Mouse (Mus musculus) CH12.LX (cell line): ENCODE measurements around the gene Pck2. TPM values are rescaled to one million over a fixed set of nuclear protein-coding genes. Genes with fewer than 3 reads are reported as not detected.

ENCODE experiments used
- DNase-seq: peaks from one replicate; pipeline ENCODE4 v3.0.0-alpha.2; 2013; ENCODE audit errors: extremely low read depth
- H3K27ac ChIP-seq: 2 replicates; pipeline ENCODE4 v1.5.1; 2012; ENCODE audit warnings: low read depth, mild to moderate bottlenecking, control low read depth, moderate library complexity; ENCODE audit not compliant: insufficient read depth
- H3K27me3 ChIP-seq: replicated peaks from 2 replicates; pipeline ENCODE3; 2012; ENCODE audit warnings: inconsistent platforms
- H3K36me3 ChIP-seq, 2 experiments: replicated peaks in 1 of 2; 2 replicates each; pipeline versions ENCODE3 to v1.6.1; 2012; ENCODE audit warnings: inconsistent platforms in 1 of 2, low read length in 1 of 2, mild to moderate bottlenecking in 1 of 2, mixed read lengths in 1 of 2, moderate library complexity in 1 of 2; ENCODE audit not compliant: control insufficient read depth in 1 of 2, insufficient read depth in 1 of 2
- H3K4me1 ChIP-seq, 2 experiments: 2 replicates each; pipeline ENCODE4 v1.6.1; 2012; ENCODE audit warnings: inconsistent platforms in 1 of 2, moderate library complexity in 1 of 2; ENCODE audit not compliant: insufficient read depth in 2 of 2, control insufficient read depth in 1 of 2
- H3K4me2 ChIP-seq: 2 replicates; pipeline ENCODE4 v1.6.1; 2012; ENCODE audit warnings: low read depth, mild to moderate bottlenecking, control low read depth; ENCODE audit not compliant: poor library complexity, insufficient read depth, severe bottlenecking
- H3K4me3 ChIP-seq, 3 experiments: fragments of 150-350 bp in 1 of 3; sonication (generic) in 1 of 3; replicated peaks in 1 of 3; 2 replicates each; pipeline versions ENCODE3 to v1.5.1; 2011 to 2012; ENCODE audit warnings: low read depth in 2 of 3, low read length in 2 of 3, mild to moderate bottlenecking in 2 of 3, moderate library complexity in 2 of 3, control low read depth in 1 of 3, improper control_type of control experiment in 1 of 3, inconsistent platforms in 1 of 3, mixed read lengths in 1 of 3; ENCODE audit not compliant: poor library complexity in 1 of 3
- H3K79me2 ChIP-seq: replicated peaks from 2 replicates; pipeline ENCODE4 v1.6.1; 2012; ENCODE audit warnings: mild to moderate bottlenecking, moderate library complexity; ENCODE audit not compliant: control insufficient read depth, poor library complexity, insufficient read depth, severe bottlenecking; ENCODE audit errors: extremely low read depth
- H3K9ac ChIP-seq: 2 replicates; pipeline ENCODE4 v1.6.1; 2012; ENCODE audit warnings: low read depth, mild to moderate bottlenecking, control low read depth, moderate library complexity; ENCODE audit not compliant: insufficient read depth
- H3K9me3 ChIP-seq: replicated peaks from 2 replicates; pipeline ENCODE3; 2012; ENCODE audit warnings: low read length, inconsistent platforms, mixed read lengths
- BHLHE40 ChIP-seq: IDR thresholded peaks from 2 replicates; pipeline ENCODE4 v1.6.1; 2011; ENCODE audit warnings: mild to moderate bottlenecking, low read depth, low read length, improper control_type of control experiment
- CHD1 ChIP-seq: IDR thresholded peaks from 2 replicates; pipeline ENCODE4 v1.6.1; 2012; ENCODE audit warnings: low read depth, low read length, improper control_type of control experiment, inconsistent platforms
- CHD2 ChIP-seq: IDR thresholded peaks from 2 replicates; pipeline ENCODE4 v1.6.1; 2011; ENCODE audit warnings: low read length, improper control_type of control experiment
- CTCF ChIP-seq, 2 experiments: IDR thresholded peaks in 1 of 2; conservative IDR thresholded peaks in 1 of 2; 2 replicates each; pipeline ENCODE4 v1.5.1; 2011 to 2012; ENCODE audit warnings: low read depth in 2 of 2, low read length in 2 of 2, improper control_type of control experiment in 1 of 2, inconsistent platforms in 1 of 2, mild to moderate bottlenecking in 1 of 2, moderate library complexity in 1 of 2
- E2F4 ChIP-seq: IDR thresholded peaks from 2 replicates; pipeline ENCODE4 v1.6.1; 2011; ENCODE audit warnings: low read depth, low read length, improper control_type of control experiment; ENCODE audit not compliant: insufficient replicate concordance
- ELF1 ChIP-seq: IDR thresholded peaks from 2 replicates; pipeline ENCODE4 v1.6.1; 2014; ENCODE audit warnings: low read depth, mild to moderate bottlenecking, inconsistent platforms, low read length, improper control_type of control experiment
- EP300 ChIP-seq: IDR thresholded peaks from 2 replicates; pipeline ENCODE4 v1.6.1; 2011; ENCODE audit warnings: low read length, improper control_type of control experiment
- GABPA ChIP-seq: IDR thresholded peaks from 2 replicates; pipeline ENCODE4 v1.6.1; 2012; ENCODE audit warnings: low read depth, low read length, improper control_type of control experiment, inconsistent platforms; ENCODE audit not compliant: insufficient replicate concordance
- HCFC1 ChIP-seq: IDR thresholded peaks from 2 replicates; pipeline ENCODE4 v1.6.1; 2012; ENCODE audit warnings: low read depth, mild to moderate bottlenecking, inconsistent platforms, low read length, improper control_type of control experiment
- IRF4 ChIP-seq: IDR thresholded peaks from 2 replicates; pipeline ENCODE4 v1.6.1; 2014; ENCODE audit warnings: low read depth, mild to moderate bottlenecking, inconsistent platforms, low read length, improper control_type of control experiment
- JUND ChIP-seq: conservative IDR thresholded peaks from 2 replicates; pipeline ENCODE4 v1.6.1; 2011; ENCODE audit warnings: low read depth, low read length, improper control_type of control experiment
- MAFK ChIP-seq: IDR thresholded peaks from 2 replicates; pipeline ENCODE4 v1.6.1; 2011; ENCODE audit warnings: low read length, improper control_type of control experiment; ENCODE audit not compliant: insufficient replicate concordance
- MAX ChIP-seq: IDR thresholded peaks from 2 replicates; pipeline ENCODE4 v1.6.1; 2011; ENCODE audit warnings: low read length, improper control_type of control experiment
- MEF2A ChIP-seq: IDR thresholded peaks from 2 replicates; pipeline ENCODE4 v1.6.1; 2014; ENCODE audit warnings: low read depth, mild to moderate bottlenecking, inconsistent platforms, low read length, improper control_type of control experiment, borderline replicate concordance
- MXI1 ChIP-seq: IDR thresholded peaks from 2 replicates; pipeline ENCODE4 v1.6.1; 2011; ENCODE audit warnings: mild to moderate bottlenecking, low read depth, low read length, improper control_type of control experiment
- NELFE ChIP-seq: IDR thresholded peaks from 2 replicates; pipeline ENCODE4 v1.6.1; 2011; ENCODE audit warnings: low read depth, low read length, improper control_type of control experiment
- NRF1 ChIP-seq: IDR thresholded peaks from 2 replicates; pipeline ENCODE4 v1.6.1; 2014; ENCODE audit warnings: low read depth, mild to moderate bottlenecking, inconsistent platforms, low read length, improper control_type of control experiment, moderate library complexity
- POLR2A ChIP-seq: IDR thresholded peaks from 2 replicates; pipeline ENCODE4 v1.6.1; 2011; ENCODE audit warnings: low read depth, mild to moderate bottlenecking, improper control_type of control experiment, low read length
- RAD21 ChIP-seq: IDR thresholded peaks from 2 replicates; pipeline ENCODE4 v1.6.1; 2011; ENCODE audit warnings: low read depth, mild to moderate bottlenecking, low read length, improper control_type of control experiment, moderate library complexity
- RCOR1 ChIP-seq: conservative IDR thresholded peaks from 2 replicates; pipeline ENCODE4 v1.6.1; 2012; ENCODE audit warnings: low read depth, mild to moderate bottlenecking, inconsistent platforms, low read length, improper control_type of control experiment
- SIN3A ChIP-seq: IDR thresholded peaks from 2 replicates; pipeline ENCODE4 v1.6.1; 2012; ENCODE audit warnings: low read length, improper control_type of control experiment, inconsistent platforms
- TCF12 ChIP-seq: IDR thresholded peaks from 2 replicates; pipeline ENCODE4 v1.6.1; 2014; ENCODE audit warnings: low read depth, mild to moderate bottlenecking, inconsistent platforms, low read length, improper control_type of control experiment
- UBTF ChIP-seq: IDR thresholded peaks from 2 replicates; pipeline ENCODE4 v1.6.1; 2012; ENCODE audit warnings: low read depth, mild to moderate bottlenecking, inconsistent platforms, low read length, improper control_type of control experiment, moderate library complexity
- USF1 ChIP-seq: IDR thresholded peaks from 2 replicates; pipeline ENCODE4 v1.6.1; 2014; ENCODE audit warnings: low read depth, mild to moderate bottlenecking, inconsistent platforms, low read length, improper control_type of control experiment
- USF2 ChIP-seq: conservative IDR thresholded peaks from 2 replicates; pipeline ENCODE4 v1.6.1; 2011; ENCODE audit warnings: low read depth, low read length, improper control_type of control experiment
- ZMIZ1 ChIP-seq: IDR thresholded peaks from 2 replicates; pipeline ENCODE4 v1.6.1; 2012; ENCODE audit warnings: low read depth, mild to moderate bottlenecking, inconsistent platforms, low read length, improper control_type of control experiment
- dilution Hi-C: fragments of 300-500 bp; cut with MboI; formaldehyde crosslinking; loops from 2 replicates; pipeline ENCODE4 v1.14.3; 2020; ENCODE audit warnings: low sequenced_read_pairs; ENCODE audit not compliant: extremely low pct_unique_long_range_greater_than_20kb, extremely low pct_ligation_motif_present
- in situ Hi-C: fragments of 300-500 bp; cut with MboI; formaldehyde crosslinking; loops from 3 replicates; pipeline ENCODE4 v1.14.3; 2019; ENCODE audit warnings: low sequenced_read_pairs, low pct_ligation_motif_present, low pct_unique_long_range_greater_than_20kb, mixed read lengths
- polyA plus RNA-seq: library from polyadenylated mRNA; unstranded; fragments of >175 nt; gene quantifications from 2 replicates; pipeline ENCODE4 v1.2.1, GENCODE M21; 2012; ENCODE audit warnings: low read depth; ENCODE audit not compliant: insufficient read length
- total RNA-seq, 2 experiments: library from RNA; depleted of rRNA; stranded (reverse); fragments of 300-350 nt in 1 of 2; fragments of >200 nt in 1 of 2; gene quantifications; 2 replicates each; pipeline ENCODE4 v1.2.3; 2012 to 2014

Gene Pck2
- total and polyA plus RNA-seq, 3 experiments = 120 to 286 (median 144) TPM

DNA sequence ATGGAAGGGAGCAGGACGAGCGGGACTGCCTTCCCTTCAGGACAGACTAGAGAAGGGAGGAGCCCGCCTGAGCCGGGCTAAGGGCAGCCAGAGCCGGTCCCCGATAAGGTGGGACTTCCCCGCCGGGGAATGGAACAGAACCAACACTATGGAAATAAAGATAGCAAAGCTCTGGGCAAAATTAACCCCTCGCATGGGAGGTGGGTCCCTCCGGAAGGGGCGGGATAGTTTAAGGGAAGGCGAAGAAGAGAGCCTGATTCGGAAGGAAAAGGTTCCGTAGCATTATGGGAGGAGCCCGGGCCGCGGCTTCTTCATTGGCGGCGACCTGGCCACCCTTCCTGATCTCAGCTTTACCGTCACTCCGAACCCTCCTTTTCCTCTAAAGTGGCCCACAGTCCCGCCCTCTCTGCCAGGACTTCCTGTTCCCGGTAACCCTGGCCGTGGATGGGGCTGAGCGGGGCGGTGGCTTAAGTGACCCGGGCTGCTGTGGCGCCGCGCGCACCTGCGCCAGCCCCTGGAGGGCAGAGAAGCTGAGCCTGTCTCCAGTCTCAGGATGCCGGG is 51.3 kb downstream of the Pck2 start, which contains the start of gene Rnf31:
Gene Rnf31 (plus strand): TSS at position 378 of the 561 bp plus-strand sequence.
- H3K9me3 ChIP-seq = no peaks in the 10 kb centered on the region
- dilution Hi-C loops = no loop called here
- peak; percentile 97 for DNase-seq
- H3K4me1 ChIP-seq = peaks cover 0 to 45% of the 10 kb centered on the region in 2 experiments; a peak in 3 of 4 replicates
- peaks cover 42 to 60% of the 10 kb centered on the region in 2 experiments for H3K36me3 ChIP-seq
- no peak for TF ChIP-seq USF1
- peak; percentile 95 for TF ChIP-seq ELF1
- TF ChIP-seq CHD2 = peak; percentile 11; the same call in 1 of the 2 replicates
- no peak for TF ChIP-seq GABPA
- TF ChIP-seq SIN3A = peak; percentile 16
- TF ChIP-seq MAX = peak; percentile 36
- peak; percentile 56; the same call in 1 of the 2 replicates for TF ChIP-seq NELFE
- TF ChIP-seq MEF2A = 0 out of 2 replicates have a peak, but pooled peaks have one; percentile 9
- TF ChIP-seq HCFC1 = peak; percentile 80
- TF ChIP-seq CTCF (conservative IDR thresholded peaks at IDR 0.05 in 1 of 2, IDR thresholded peaks at IDR 0.05 in 1 of 2; ENCODE audit: low read depth in 2 of 2, low read length in 2 of 2) = no peak
- no peak for TF ChIP-seq MAFK
- peak; percentile 67 for TF ChIP-seq POLR2A
- peak; percentile 60; the same call in 1 of the 2 replicates for TF ChIP-seq TCF12
- 0 out of 2 replicates have a peak, but pooled peaks have one; percentile 18 for TF ChIP-seq UBTF
- no peak; the same call in 1 of the 2 replicates for TF ChIP-seq ZMIZ1
- 0 out of 2 replicates have a peak, but pooled peaks have one; percentile 6 for TF ChIP-seq IRF4
- peak; percentile 64; the same call in 1 of the 2 replicates for TF ChIP-seq CHD1
- TF ChIP-seq JUND = no peak
- peak; percentile 68 for TF ChIP-seq NRF1
- H3K27me3 ChIP-seq = no peaks in the 10 kb centered on the region
- peak within 1 kb of the TSS; percentile 79 to 94 (median 91) for H3K4me3 ChIP-seq
- in situ Hi-C loops = no loop called here
- H3K79me2 ChIP-seq = peaks cover 35% of the 10 kb centered on the region
- peak within 1 kb of the TSS; percentile 97 for H3K27ac ChIP-seq
- peak within 1 kb of the TSS; percentile 89 for H3K9ac ChIP-seq
- peak within 1 kb of the TSS; percentile 81 for H3K4me2 ChIP-seq

- H3K79me2 ChIP-seq = peaks cover 35% of the 10 kb centered on the region
- no peaks in the 10 kb centered on the region for H3K9me3 ChIP-seq
- peaks cover 47 to 62% of the 10 kb centered on the region in 2 experiments for H3K36me3 ChIP-seq
- DNase-seq = no peak
- H3K27ac ChIP-seq = no peak overlapping the region
- peak overlapping the region; percentile 74 for H3K9ac ChIP-seq
- TF ChIP-seq USF2 = no peak
- TF ChIP-seq GABPA = no peak
- no peak for TF ChIP-seq RCOR1
- no peak for TF ChIP-seq E2F4
- TF ChIP-seq BHLHE40 = no peak
- TF ChIP-seq RAD21 = no peak
- no peak for TF ChIP-seq EP300
- TF ChIP-seq CHD1 = no peak
- no peak for TF ChIP-seq MEF2A
- no peak for TF ChIP-seq MXI1
- TF ChIP-seq MAFK = no peak
- TF ChIP-seq USF1 = no peak
- TF ChIP-seq SIN3A = no peak
- no peaks in the 10 kb centered on the region for H3K27me3 ChIP-seq
- in situ Hi-C loops (no loop called here), dilution Hi-C loops (no loop called here)
- peak overlapping the region; percentile 79 to 94 (median 91) for H3K4me3 ChIP-seq
- H3K4me2 ChIP-seq = peak overlapping the region; percentile 81
- H3K4me1 ChIP-seq = peaks cover 0 to 38% of the 10 kb centered on the region in 2 experiments; a peak in 3 of 4 replicates
Measured at GRCm38 (mm10) chr14:55592226-55592625, 52.2 kb downstream of the Pck2 start.
